Mouse (Mus musculus) neutrophil, adult 65 days (primary cell): ENCODE measurements around the gene Pik3cd. TPM values are rescaled to one million over a fixed set of nuclear protein-coding genes. Genes with fewer than 3 reads are reported as not detected.

Experiments used
- total RNA-seq: library from RNA; stranded (reverse); gene quantifications from 2 replicates; pipeline ENCODE4 v1.2.4, GENCODE M21; 2023

The Pik3cd gene
- total RNA-seq = 183 and 197 TPM in 2 replicates

GRCm38 (mm10) chr4:149702210-149702979, at the start of gene Pik3cd:
TSS of gene Pik3cd (minus strand) at chr4:149702571.

GRCm38 (mm10) chr4:149737383-149738324, 35.3 kb upstream of the Pik3cd start, which contains the start of gene Tmem201:
TSS of gene Tmem201 (minus strand) at chr4:149738044.

Other genes with a start within 250 kb of the Pik3cd start
- not detected in 2 replicates for gene Rbp7, start 247.6 kb downstream of the Pik3cd start, total RNA-seq
- not detected in 2 replicates for gene Tmem274, start 225.2 kb downstream of the Pik3cd start, total RNA-seq
- 0.92 and 1.8 TPM in 2 replicates for gene Nmnat1, start 217.4 kb downstream of the Pik3cd start, total RNA-seq
- gene Lzic, start 217.3 kb downstream of the Pik3cd start, total RNA-seq = 13.0 and 20.9 TPM in 2 replicates
- 10.7 and 17.9 TPM in 2 replicates for gene Ctnnbip1, start 184.3 kb downstream of the Pik3cd start, total RNA-seq
- gene Clstn1, start 116.1 kb downstream of the Pik3cd start, total RNA-seq = 0.70 and 1.6 TPM in 2 replicates
- gene Tmem201, start 35.5 kb upstream of the Pik3cd start, total RNA-seq = 3.4 and 4.1 TPM in 2 replicates
- gene Slc25a33, start 71.7 kb upstream of the Pik3cd start, total RNA-seq = 8.1 and 10.5 TPM in 2 replicates